ENCODE assay signal across 11 mouse cellular contexts in the genomic region with DNA sequence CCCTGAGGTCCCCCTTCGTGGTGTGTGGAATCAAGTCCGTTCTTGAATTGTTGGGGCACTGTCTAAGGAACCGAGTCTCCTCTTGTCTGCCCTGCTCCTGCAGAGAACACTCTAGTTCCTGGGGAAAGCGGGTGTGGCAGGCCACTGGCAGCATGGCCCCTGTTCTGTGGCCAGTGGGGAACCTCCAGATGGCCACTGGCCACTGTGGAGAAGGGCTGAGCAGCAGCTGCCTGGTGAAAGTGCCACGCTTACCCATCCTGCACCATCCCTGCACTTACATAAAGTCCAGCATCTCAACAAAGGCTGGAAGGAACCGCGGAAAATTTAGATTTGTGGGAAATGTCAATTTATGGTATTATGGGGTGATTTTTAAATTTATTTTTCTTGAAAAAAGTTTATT.
"Had no signal": no experiment of that assay in that cellular context is flagged by ENCODE, and none has a peak within 500 bp of the region (broad histone marks: within the 10 kb centered on the region; RNA-seq: fewer than 3 reads in every experiment).

No protein-coding gene starts in this region.

- H3K27ac ChIP-seq: kidney, embryonic 15.5 days; liver, embryonic 14.5 days; midbrain, embryonic 15.5 days; neural tube, embryonic 13.5 days had no signal

- ATAC-seq: midbrain, embryonic 15.5 days had no signal

- H3K9ac ChIP-seq: kidney, embryonic 15.5 days; liver, embryonic 14.5 days; lung, embryonic 14.5 days; midbrain, embryonic 15.5 days; neural tube, embryonic 13.5 days had no signal

- H3K4me1 ChIP-seq: midbrain, embryonic 15.5 days; neural tube, embryonic 13.5 days had no signal

- H3K4me2 ChIP-seq: kidney, embryonic 15.5 days; lung, embryonic 14.5 days; midbrain, embryonic 11.5 days; midbrain, embryonic 15.5 days; neural tube, embryonic 13.5 days had no signal

- DNase-seq: kidney, postnatal 14 days; left cerebral cortex, postnatal 4 days; lung, embryonic 14.5 days; lung, postnatal 10 days; lung, postnatal 4 days; right cerebral cortex, postnatal 14 days had no signal

- H3K4me3 ChIP-seq: kidney, embryonic 15.5 days; midbrain, embryonic 15.5 days; neural tube, embryonic 13.5 days had no signal

- H3K27me3 ChIP-seq: kidney, embryonic 15.5 days; midbrain, embryonic 15.5 days; neural tube, embryonic 13.5 days had no signal

- H3K9me3 ChIP-seq: kidney, embryonic 15.5 days; midbrain, embryonic 15.5 days; neural tube, embryonic 13.5 days had no signal
